Mouse (Mus musculus) adrenal gland, postnatal 14 days (tissue): Measurements from ENCODE around the gene AI481877. TPM values are rescaled to one million over a fixed set of nuclear protein-coding genes. Genes with fewer than 3 reads are reported as not detected.

Experiments
- DNase-seq: peaks from one replicate; pipeline ENCODE4 v3.0.0; 2021; ENCODE audit warnings: mixed read lengths
- total RNA-seq: library from RNA; stranded (reverse); gene quantifications from 2 replicates; pipeline ENCODE4 v1.2.3, GENCODE M21; 2021

Gene AI481877
- total RNA-seq, 1 experiment from 2014 or later = not detected

DNA sequence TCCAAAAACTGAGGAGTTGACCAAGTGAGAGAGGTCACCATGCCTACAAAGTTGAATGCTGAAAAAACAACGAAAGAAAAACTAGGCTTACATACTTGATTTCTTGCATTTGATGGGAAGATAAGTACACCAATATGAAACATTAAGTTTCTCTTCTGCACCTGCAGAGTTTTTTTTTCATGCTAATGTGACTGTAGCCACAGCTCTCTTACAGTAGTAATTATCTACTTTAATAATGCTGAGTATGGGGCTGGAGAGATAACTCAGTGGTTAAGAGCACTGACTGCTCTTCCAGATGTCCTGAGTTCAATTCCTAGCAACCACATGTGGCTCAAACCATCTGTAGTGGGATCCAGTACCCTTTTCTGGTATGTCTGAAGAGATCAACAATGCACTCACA, 13.7 kb downstream of the AI481877 start:
- no peak for DNase-seq

DNA sequence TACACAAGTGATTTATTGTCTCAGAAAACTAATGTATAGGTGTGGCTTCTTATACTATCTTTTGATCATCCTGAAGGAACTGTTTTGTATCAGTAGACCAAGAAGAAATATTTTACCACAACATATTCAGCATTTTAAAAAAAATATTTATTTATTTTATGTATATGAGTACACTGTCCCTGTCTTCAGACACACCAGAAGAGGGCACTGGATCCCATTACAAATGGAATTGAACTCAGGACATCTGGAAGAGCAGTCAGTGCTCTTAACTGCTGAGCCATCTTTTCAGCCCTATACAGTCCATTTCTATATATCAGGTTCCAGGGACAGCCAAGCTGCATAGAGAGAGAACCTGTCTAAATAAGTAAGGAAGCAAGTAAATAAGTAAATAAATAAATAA, 15.2 kb downstream of the AI481877 start:
- no peak for DNase-seq

DNA sequence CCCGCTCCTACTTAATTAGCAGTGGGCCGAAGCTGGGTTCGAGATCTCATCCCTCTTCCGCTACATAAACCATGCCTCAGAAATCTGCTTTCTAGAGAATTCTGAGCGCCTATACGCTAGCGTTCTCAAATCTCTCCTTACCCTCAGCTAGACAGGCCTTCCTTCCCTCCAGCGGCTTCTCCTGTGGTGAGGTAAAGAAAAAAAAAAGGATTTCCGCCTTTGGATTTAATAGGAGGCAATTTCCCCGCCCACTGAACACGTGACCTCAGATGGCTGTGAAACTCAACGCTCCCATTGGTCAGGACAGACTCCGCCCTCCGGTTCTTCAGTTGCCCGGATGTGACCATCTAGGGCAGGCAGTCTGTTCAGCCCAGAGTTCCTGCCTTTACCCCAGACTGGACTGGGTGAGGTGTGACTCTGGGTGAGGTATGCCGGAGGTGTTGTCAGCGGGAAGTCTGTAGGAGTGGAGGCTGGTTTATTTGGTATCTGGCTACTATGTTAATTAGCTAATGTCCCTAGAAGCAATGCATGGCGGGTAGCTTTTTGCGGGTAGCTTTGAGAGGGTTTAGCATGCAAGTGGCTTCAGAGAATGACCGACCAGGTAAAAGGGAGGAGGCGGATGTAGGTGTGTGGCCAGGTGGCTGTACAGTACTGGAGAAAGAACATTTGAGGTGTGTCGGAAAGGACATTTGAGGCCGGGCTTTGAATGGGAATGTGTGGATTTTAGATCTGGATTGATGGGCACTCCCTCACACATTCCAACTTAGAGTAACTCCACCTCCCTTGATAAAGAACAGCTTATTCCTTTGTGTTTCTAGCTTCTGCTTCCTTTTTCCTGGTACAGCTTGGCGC, 20.9 kb downstream of the AI481877 start:
- DNase-seq = no peak

DNA sequence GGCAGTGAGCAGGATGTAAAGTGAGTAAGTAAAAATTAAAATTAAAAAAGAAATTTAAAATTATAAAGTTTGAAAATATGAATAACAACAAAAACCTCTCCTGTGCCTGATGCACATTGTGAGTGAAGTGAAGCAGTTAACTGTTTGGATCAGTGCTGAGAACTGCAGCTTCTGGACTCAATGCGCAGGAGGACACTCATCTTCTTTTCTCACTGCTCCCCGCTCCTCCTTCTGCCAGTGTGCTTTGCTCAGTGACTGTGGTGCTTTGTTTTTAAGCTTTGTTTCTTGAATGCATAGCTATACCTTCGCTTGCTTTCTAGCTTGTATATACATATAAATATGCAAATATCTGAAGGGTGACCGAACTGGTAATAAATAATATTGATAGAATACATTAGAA, 30.1 kb downstream of the AI481877 start:
- no peak for DNase-seq

DNA sequence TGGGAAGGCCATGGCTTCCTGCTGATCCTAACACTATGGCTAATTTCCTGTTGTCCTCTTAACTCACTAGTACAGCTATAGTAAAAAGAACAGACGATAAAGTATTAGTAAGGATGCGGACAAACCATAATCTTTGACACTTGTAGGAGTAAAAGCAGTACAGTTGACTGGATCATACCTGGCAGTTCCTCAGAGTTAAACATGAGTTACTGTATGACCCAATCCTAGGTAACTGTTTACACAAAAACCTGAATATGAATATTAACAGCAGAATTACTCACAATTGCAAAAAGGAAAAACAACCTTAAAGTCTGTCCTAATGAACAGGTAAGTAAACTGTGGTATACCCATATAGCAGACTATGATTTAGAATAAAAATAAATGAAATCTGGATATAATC, 30.9 kb downstream of the AI481877 start:
- no peak for DNase-seq

DNA sequence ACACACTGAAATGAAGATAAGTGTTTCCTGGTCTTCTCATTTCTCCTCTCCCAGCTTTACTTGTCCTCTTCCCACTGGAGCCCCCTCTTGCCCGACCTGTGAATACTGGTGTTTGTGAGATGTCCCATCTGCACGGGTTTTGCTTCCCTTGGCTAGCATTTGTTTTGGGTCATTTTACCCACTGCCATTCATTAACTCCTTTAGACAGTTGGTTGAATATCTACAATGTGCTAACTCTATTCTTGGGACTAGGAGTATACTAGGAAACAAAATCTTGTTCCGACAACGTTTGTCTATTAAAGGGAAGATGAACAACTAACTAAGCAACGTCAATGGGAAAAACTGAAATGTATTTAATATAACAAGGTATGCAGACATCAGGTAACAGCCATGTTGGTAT, 32.1 kb downstream of the AI481877 start:
- DNase-seq = no peak

DNA sequence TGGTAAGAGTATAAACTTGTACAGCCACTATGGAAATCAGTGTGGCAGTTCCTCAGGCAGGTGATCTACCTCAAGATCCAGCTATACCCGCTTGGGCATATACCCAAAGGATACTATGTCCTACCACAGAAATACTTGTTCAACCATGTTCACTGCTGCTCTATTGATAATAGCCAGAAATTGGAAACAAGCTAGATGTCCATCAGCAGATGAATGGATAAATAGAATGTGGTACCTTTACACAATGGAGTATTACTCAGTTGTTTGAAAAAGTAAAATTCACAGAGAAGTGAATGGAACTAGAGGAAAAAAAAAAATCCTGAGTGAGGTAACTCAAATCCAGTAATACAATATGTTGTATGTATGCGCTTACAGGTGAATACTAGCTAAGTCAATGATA, 34.6 kb downstream of the AI481877 start:
- no peak for DNase-seq

DNA sequence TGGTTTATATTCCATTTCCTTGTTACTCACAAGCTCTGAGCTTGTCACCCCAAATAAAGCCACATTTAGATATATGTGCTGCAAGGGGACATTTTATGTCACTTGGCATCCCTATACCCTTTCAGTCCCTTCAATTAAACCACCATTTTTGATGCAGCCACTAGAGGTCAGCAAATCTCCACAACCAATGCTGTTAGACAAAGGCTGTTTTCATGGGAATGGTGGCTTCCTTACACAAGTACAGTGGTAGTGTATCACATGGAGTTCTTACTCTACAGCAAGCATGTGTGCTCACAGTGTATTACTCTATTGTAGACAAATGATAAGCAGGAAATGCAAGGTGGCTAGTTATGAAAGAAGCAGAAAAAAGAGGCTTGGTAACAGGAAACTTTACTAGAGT, 42.4 kb downstream of the AI481877 start:
- DNase-seq = peak; percentile 85

DNA sequence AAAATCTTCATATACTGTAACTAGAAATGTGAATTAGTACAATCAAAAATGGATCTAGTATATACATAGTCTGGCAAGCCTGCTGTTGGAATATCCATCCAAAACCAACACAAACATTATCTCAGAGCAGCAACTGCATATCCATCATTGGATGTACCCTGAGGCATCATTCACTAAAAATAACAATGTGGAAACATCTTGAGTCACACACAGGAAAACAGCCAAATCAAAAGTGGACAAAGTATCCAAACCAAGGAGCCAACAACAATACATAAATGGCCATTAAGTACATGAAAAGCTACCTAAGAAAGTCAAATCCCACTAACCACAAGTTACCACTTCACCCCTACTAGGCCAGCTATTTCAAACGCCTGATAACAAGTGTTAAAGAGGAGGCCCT, 49.4 kb downstream of the AI481877 start:
- no peak for DNase-seq

DNA sequence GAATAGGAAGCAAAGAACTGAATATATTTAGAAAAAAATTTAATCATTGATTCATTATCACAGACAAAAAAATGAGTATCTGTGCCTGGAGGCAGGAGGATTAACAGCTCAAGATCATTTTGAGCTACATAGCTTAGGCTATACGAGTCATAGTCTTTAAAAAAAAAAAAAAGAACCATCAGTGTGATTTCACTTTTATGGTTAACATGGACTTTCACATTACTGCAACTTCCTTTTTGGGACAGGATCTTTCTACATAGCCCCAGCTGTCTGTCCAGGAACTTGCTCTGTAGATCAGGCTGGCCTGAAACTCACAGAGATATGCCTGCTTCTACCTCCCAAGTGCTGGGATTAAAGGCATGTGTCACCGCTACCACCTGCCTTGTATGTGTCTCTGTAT, 55.4 kb downstream of the AI481877 start:
- no peak for DNase-seq

DNA sequence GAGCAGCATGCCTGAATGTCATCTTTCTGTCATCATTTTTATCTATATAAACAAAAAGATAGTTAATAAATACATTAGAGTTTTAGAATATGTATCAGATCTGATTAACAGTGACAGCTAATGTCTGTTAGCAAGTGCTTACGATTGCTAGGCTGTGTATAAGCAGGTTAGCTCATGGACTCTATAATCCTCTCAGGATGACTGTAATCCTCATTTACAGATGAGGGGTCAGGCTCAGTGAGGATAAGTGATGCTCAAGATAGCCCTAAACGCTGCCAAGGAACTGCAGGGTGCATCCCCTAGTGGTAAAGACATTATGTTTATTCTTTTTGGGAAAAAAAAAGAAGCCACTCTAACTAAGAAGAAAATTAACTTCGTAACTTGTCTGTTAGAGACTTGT, 69.5 kb downstream of the AI481877 start:
- DNase-seq = no peak

DNA sequence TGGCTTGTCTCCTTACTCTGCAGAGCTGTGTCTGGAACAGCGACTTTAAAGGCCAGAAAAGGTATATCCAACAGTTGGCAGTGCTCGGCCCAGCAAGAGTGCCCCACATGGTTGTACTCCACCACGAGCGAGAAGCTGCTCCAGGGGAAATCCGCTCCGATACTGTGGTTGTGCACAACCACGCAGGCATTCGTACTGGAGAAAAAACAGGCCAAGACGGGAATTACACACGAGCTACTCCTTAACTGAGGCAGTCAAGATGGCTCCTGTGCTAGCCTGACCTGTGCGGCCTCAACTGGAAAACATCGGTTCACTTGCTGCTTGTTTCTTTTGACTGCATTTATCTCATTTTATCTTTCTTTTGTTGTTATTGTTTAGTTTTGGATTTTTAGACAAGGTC, 76.3 kb downstream of the AI481877 start:
- no peak for DNase-seq

DNA sequence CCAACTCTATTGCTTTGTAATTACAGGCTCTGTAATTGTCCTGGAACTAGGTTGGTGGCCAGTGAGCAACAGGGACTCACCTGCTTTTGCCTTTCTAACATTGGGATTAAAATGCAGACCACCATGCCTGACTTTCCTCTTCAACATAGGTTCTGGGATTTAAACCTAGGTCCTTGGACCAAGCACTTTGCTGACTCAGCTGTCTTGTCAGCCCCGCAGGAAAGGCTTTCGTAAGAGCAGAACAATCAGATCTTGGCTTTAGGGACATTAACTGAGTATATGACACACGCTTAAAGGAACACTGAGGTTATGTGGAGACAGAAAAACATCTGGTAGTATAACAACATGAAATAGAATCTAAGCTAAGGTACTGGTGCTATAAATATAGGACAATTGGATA, 80.9 kb downstream of the AI481877 start:
- DNase-seq = no peak

DNA sequence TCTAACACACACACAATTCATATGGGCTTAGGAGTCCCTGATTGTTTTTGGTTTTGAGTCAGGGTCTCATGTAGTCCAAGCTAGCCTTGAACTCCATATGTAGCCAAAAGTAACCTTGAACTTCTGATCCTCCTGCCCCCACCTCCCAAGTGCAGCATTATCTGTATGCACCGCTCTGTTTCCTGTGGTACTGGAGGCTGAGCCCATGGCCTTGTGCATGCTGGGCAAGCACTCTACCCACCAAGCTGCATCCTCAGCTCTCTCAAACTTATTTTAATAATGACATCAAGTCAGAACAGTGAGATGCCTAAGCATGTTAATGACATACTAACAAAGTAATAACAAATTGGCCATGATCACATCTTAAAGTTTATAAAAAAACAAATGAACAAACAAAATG, 87.7 kb downstream of the AI481877 start:
- DNase-seq = no peak

DNA sequence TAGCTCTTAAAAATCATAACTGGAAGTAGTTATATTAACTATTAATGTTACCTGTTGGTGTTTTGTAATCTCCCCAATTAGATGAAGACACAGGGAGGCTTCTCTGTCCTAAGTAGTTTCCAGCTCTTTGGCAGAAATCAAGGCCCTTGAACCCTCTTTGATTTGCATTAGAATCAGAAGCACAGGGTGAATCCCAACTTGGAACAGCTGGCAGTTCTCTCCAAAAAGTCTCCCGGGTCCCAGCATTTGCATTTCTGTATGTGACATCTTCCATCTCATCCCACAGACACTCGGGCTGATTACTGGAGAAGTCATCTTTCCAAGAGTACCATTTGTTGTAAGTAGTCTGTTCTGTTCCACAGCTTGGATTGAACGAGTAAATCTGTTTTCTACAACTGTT, 91.6 kb downstream of the AI481877 start:
- no peak for DNase-seq

DNA sequence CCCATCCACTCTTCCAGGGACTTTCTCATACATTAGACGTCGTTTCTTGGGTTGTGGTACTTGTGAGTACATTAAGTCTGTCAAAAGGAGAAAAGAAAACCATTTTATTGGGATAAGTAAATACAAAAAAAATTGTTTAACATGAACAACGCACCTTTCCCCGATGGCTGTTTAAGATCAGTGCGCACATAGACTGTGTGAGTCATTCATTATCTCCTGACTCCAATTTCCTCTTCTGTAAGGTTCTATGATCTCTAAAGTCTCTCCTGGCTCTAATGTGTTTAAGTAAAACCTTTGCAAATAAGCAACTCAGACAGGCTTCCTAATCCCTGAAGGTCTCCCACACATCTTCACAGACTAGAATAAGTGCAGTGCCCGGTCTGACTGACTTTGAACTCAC, 94.9 kb downstream of the AI481877 start:
- DNase-seq = no peak

DNA sequence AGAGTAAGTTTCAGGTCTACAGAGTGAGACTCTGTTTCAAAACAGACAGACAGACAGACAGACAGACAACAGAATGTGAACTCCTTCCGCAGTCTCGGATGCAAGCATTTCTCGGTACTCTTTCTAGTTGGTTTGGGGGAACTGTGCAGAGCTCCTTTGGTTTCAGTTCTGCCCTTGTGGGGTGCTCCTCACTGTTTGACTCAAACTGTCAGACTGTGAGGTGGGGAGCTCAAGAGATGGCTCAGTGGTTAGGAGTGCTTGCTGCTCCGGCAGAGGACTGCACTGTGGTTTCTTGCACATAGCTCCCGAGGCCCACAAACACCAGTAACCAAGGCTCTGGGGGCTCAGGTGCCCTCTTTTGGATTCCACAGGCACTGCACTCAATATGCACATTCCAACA, 95.7 kb downstream of the AI481877 start:
- DNase-seq = no peak

DNA sequence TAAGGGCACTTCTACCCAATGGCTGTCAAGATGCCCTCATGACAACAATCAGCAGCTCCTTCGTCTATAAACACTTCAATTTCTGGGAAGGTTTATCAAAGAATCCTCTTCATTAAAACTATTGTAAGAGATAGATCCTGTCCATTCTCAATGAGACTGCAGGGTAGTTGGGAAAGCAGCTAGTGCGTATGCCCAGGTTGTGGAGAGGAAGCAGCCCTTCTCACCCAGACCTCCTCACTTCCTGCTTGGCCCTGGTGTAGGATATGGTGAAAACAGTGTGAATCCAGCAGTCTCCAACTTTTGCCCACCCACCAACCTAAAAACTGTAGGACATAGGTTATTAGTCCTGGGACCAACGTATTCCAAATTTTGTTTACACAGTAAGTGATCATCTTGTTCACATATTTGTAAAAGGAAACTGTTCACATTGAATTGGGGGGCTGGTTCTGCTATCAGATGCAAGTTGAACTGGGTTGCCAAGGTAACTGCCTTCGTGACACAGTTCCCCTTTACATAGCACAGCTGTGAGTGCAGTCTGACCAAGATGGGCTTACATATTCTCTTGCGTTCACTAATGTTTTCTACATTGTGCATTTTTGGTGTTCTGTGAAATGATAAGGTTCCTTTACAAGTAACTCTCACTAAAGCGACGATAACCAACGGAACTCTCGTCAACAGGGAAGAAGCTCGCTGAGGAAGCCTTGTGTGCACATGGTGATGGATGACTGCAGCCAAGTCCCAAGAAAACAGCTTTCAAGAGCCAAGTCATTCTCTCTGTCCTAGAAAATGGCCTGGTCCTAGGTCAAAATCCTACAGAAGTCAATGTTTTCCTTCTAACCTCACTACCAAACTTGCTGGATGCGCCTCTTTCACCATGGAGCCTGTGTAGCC, 98.1 kb downstream of the AI481877 start:
- DNase-seq = no peak

DNA sequence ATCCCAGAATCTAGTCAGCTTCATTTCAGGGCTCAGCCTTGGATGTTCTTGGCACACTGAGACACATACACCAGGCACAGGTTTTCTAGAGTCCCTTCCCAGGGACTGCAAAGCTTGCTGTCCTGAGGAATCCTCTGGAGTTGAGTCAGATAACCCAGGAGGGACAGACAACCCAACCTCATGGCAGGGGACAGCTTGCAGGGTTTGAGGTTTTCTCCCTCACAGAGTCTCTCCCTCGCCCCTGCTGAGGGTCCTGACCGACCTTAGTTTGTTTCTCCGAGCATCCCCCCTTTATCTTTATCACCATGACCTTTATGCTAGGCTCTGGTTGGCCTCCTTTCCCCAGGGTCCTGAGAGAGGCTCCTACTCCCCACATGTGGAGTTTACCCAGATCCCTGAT, 101.3 kb downstream of the AI481877 start:
- DNase-seq = no peak

DNA sequence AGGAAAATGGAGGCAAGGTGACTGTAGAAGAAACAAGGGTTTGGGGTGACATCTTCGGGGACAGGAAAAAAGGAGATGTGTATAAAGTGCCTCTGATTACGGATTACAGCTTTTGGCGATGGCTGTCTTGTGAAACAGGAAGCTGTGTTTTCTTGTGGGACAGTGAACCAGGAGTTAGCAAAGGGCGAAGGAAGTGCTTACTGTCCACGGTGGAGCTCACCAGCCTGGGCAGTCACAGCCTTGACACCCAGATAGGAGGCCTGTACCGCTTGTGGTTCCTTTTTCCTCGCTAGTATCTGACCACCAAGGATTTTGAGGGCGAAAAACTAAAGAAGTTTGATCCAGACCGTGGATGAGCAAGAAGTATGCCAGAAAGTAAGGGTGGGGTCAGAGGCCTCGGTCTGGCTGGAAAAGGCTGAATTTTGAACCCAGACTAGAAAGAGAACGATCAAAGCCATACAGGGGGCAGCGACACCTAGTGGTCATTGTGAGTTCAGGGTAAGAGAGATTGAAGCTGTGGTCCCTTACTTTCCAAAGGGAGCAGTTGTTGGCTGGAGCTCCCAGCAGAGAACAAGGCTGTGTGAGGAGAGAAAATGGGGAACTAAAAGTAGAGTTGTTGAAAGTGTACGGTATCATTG, 102.2 kb downstream of the AI481877 start:
- DNase-seq = peak; percentile 83

DNA sequence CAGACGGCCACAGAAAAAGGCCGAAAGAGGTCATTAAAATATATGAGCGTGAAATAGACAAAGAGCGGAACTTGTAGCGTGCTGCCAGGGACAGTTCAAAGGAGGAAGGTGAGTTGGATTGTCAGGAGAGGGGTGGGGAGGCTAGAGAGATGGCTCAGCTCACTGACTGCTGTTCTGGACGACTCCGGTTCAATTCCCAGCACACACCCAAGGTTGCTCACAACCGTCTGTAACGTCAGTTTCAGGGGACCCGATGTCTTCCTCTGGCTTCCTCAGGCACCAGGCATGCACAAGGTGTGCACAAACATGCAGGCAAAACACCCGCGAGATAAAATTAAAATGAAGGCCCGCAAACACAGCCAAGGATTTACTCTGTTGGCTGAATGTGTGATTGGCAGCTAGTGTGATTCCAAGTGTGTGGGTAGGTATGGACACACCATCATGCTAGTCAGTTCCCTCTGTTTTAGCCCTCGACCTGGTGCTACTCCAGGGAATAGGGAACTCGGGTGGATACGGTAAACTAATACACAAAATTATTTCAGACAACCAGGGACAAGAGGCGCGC, 102.9 kb downstream of the AI481877 start:
- no peak for DNase-seq

DNA sequence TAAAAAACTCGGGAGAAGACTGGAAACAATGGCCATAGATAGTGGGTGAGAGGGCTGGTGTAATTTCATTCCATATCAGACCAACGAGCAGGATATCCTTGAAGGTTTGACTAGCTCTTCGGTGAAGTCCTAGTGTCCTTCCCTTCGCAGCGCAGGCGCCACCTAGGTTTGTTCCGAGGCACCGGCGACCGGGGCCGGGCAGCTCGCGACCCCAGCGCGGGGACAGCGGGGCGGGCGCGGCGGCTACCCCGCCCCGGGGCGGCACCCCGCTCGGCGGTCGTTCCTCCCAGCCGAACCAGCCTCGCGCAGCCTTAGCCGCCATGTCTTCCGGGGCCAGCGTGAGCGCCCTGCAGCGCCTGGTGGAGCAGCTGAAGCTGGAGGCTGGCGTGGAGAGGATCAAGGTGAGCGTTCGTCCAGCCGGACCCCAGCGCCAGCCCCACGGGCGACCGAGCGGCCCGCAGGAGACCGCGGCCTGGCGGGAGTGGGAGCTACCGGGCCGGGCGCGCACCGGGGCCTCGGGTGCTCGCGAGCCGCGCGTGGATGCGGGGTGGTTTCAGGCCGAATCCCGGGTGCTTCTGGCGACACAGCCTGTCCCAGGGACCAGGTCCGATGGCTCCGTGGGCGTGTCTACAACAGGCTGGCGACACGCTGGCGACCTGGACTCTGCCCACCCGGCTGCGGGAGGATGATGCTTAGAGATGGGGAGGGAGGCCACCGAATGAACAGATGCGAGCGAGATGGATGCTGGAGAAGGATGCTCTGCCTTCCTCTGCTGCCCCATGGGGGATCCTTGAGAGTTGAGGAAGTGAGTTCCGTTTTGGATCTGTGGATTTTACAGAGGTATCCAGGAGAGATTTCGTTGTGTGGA, 103.6 kb downstream of the AI481877 start, which contains the start of gene Gng10:
Gene Gng10, plus strand, starts transcription at position 171 of the 868 bp plus-strand sequence.
- DNase-seq = peak; percentile 86
